Mouse (Mus musculus) left cerebral cortex, adult 2 months (tissue): ENCODE data around the gene Aldh3b1. TPM values are rescaled to one million over a fixed set of nuclear protein-coding genes. Genes with fewer than 3 reads are reported as not detected.

ENCODE experiments used
- DNase-seq, 2 experiments: peaks; one replicate each; pipeline ENCODE4 v3.0.0; 2021 to 2022; ENCODE audit warnings: low spot score in 2 of 2, mixed read lengths in 1 of 2; ENCODE audit errors: extremely low spot score in 1 of 2
- H3K27ac ChIP-seq: fragments of 200-600 bp; 2 replicates; pipeline ENCODE4 v1.8.1; 2022
- H3K4me3 ChIP-seq: fragments of 200-600 bp; 2 replicates; pipeline ENCODE4 v1.8.1; 2022
- CTCF ChIP-seq: fragments of 200-600 bp; IDR thresholded peaks from 2 replicates; pipeline ENCODE4 v1.8.1; 2022; ENCODE audit warnings: antibody characterized with exemption, mild to moderate bottlenecking, moderate library complexity
- intact Hi-C: fragments of 180-260 bp; cut with DNase I; formaldehyde crosslinking; loops from one replicate; pipeline ENCODE4 v1.15.1; 2025
- total RNA-seq, 2 experiments: library from RNA; stranded (reverse); gene quantifications; 2 replicates each; pipeline ENCODE4 v1.2.3; 2021

Aldh3b1 gene
- total RNA-seq, 2 experiments from 2014 or later = 2.3 to 3.3 TPM

DNA sequence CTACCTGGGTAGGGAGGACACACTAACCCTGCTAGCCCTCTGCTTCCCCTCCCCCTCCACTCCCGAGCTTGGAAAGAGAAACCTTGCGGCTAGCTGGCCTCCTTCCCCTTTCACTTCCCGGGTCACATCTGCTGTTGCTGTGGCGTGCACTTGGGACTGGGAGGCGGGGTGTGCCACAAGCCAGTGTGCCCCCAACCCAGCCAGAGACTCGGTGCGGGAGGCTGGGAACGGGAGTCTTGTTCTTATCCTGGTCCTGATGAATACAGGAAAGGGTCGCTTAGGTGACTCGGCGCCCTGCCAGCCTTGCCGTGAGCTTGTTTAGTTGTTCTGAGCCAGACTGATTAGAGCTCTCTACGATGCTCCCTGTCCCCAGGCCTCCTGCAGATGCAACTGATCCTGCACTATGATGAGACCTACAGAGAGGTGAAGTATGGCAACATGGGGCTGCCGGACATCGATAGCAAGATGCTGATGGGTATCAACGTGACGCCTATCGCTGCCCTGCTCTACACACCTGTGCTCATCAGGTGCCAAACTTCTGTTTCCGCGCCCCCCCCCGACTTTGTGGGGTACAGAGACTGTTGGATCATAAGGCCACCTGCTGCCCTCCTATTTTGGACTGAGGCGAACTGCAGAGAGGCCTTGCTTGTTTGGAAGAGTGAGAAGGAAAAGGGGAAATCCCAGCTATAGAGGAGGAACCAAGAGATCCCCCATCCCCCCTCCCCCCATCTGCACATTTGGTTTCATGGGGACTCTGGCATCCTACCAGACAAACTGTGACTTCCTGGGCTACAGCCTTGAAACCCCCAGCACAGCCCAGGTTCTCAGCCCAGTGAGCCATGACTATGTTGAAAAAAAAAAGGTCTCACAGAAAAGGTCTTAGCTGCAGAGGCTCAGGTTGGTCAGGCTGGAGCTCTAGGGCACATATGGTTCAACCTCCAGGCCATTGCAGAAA is 6.6 kb upstream of the Aldh3b1 start:
- peak overlapping the region; percentile 13; the same call in 1 of the 2 replicates for H3K27ac ChIP-seq
- peak overlapping the region; percentile 48 for H3K4me3 ChIP-seq
- no peak for DNase-seq
- no peak for TF ChIP-seq CTCF
- intact Hi-C loops = no loop called here

DNA sequence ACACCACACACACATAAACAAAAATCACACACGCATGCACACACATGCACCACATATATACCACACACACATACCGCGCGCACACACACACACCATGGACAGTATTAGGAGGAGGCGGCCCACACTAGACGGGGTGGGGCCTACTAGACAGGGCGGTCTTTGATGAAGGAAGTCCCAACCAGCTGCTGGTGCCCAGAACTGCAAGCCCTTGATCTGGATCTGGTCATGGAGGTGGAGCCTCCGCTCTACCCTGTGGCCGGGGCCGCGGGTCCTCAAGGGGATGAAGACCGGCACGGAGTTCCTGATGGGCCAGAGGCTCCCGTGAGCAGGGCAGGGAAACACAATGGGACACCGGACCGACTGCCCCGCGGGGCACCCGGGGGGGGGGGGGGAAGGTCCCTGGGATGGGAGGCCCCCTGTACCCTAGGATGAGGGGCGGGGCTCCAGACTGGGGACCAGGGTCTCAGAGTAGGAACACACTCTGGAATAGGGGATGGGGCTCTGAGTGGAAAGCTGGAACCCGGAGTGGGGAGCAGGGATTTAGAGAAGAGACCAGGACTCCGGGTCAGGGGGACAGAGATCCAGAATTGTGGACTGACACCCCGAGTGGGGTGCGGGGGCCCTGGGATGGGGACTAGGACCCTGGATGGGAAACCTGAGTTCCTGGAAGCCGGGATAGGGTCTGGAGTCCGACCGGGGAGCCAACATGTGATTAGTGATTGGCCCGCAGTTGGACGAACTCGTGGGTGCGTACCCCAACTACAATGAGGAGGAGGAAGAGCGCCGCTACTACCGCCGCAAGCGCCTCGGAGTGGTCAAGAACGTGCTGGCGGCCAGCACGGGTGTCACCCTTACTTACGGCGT is 5.7 kb upstream of the Aldh3b1 start, which contains the start of gene Unc93b1:
TSS of gene Unc93b1 (plus strand) at position 155 of the 864 bp plus-strand sequence.
- H3K4me3 ChIP-seq = peak within 1 kb of the TSS; percentile 48
- TF ChIP-seq CTCF = no peak
- H3K27ac ChIP-seq = peak within 1 kb of the TSS; percentile 13; the same call in 1 of the 2 replicates
- intact Hi-C loops = no loop called here
- DNase-seq = no peak

DNA sequence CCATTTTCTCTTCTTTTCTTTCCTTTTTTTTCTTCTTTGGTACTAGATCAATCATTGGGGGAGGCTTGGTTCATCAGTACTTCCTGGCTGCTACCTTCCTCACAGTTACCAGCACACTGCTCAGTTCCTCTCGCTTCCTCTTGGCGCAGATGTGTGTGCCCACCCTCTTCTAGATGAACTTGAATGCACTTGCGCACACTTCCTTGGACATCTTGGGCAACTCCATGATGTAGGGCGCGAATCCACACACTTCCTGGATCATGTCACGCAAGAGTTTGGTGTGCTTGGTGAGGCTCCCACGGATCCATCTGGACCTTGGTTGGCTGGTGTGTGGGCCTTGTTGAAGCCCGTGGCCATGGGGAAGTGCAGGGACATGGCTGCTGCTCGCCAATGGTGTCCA is 2.1 kb upstream of the Aldh3b1 start:
- Histone ChIP-seq H3K4me3 (no peak overlapping the region), H3K27ac (no peak overlapping the region)
- TF ChIP-seq CTCF = no peak
- DNase-seq = no peak
- intact Hi-C loops = no loop called here

DNA sequence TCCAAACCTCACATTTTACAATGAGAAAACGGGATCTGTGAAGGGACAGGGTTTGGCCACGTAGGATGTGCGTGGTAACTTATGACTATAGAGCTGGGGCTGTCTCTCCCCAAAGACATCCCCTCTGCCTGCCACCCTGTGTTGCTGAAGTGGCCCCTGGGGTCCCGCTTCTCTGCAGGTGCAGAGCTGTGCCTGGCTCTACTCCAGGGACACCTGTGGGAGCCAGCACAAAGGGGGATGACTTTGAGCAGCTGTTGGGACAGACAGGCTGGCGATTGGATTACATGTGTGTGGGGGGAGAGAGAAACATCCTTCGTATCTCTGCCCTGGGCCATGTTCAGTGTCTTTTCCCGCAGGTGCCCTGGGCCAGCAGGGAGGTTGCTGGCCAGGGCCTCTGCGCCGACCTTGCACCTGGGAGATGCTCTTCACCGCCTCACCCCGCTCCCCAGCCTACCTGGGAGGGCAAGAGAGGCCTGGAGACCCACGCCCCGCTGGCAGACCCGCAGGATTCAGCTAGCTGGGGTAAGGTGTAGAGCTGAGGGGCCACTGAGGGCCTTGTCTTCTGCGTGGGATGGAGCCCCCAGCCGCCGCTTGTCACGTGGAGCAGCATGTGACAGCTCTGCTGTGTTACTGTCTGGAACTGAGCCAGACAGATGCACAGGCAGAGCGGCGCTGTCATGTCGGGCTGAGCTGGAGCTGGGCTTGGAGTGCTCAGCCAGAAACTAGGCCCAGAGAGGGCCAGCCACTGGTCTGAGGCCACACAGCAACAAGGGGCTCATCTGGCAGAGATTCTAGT is 852 bp upstream of the Aldh3b1 start:
- no peak for TF ChIP-seq CTCF
- Histone ChIP-seq H3K27ac (peak overlapping the region; percentile 66), H3K4me3 (no peak overlapping the region)
- no peak for DNase-seq
- intact Hi-C loops = no loop called here

DNA sequence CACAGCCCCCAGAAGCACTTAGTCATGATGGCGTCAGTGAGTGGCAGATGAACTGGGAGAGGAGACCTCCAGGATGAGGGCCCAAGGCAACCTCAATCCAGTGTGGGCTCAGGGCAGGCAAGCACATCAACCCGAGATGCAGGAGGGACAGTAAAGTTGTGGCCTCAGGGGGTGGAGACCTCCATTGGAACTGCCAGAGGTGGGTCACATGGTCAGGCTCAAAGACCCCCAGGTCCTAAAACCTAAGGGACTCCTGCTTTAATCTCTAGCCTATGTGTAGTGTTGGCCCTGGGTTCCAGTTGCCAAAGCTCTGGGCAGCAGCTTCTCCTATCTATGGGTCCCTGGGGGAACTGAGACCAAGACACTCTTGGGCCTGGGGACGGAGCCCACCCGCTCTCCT is 829 bp downstream of the Aldh3b1 start:
- Histone ChIP-seq H3K4me3 (no peak overlapping the region), H3K27ac (peak overlapping the region; percentile 66; the same call in 1 of the 2 replicates)
- TF ChIP-seq CTCF = no peak
- intact Hi-C loops = no loop called here
- no peak for DNase-seq

DNA sequence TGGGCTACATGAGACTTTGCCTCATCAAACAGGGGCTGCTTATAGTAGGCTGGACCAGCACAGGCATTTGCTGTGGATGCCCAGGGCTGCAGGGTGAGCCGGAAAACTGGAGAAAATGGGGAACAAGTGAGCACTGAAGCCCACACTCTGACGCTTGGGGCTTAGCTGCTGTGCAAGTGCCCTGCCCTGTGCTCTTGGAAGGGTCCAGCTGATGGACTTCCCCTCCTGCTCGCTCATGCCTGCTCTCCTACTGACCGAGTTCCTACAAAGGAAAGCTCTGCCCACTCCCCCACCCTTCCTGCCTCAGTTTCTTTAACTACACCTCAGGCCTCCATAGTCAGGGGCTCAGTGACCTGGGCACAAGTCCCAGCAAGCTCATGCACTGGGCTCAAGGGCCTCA is 1.6 kb downstream of the Aldh3b1 start:
- DNase-seq = no peak
- Histone ChIP-seq H3K27ac (no peak overlapping the region), H3K4me3 (no peak overlapping the region)
- no peak for TF ChIP-seq CTCF
- intact Hi-C loops = no loop called here

DNA sequence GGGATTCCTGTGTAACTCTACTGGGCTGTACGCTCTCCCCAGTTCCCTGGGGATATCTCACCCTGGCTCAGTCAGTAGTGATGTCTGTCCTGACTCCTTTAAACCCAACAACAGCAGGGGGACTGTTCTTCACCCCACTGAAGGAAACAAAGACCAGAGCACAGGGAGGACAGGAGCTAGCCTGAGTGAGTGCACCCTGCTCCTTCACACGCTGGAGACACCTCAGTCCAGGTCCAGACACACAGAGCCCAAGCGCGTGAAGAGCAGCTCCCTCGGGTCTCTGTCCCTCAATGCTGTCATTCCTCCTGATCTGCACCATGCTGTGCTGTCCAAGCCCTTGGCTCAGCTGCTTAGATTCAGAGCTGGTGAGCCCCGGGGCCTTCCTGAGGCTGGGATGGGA is 2.9 kb downstream of the Aldh3b1 start:
- no peak overlapping the region for H3K4me3 ChIP-seq
- no peak for DNase-seq
- intact Hi-C loops = no loop called here
- TF ChIP-seq CTCF = no peak
- no peak overlapping the region for H3K27ac ChIP-seq

DNA sequence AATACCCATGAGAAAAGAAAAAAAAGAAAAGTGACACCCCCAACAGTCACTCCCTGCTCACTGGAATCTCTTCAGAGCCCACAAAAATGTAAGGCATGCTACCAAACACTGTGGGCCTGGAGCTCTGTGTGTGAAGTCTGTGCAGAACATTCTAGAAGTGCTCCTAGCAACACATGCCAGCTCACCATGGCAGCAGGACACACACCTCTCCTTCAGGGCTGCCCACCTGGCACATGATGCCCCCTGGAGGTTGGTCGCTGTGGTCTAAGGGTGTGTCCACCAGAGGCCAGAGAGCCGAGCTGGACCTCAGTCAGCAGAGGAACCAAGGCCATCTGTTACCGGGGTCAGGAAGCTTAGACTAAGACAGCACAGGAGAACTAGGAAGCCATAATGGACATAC is 3.3 kb downstream of the Aldh3b1 start:
- intact Hi-C loops = no loop called here
- H3K27ac ChIP-seq = no peak overlapping the region

DNA sequence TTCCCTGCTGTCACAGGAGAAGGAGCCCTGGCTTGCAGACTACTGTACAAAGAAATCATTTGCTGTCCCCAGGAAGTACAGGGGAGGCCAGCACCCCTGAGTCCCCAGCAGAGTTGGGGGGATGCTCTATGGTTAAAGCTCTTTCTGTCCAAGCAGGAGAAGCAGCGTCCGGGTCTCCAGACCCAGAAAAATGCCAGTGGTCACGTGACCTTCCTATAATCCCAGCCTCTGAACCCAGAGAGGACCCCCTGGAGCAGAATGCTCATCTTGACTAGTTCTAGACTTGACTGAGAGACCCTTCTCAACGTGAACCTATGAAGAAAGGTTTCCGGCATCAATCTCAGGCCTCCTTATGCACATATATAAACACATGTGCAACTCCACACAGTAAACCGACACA is 3.7 kb downstream of the Aldh3b1 start:
- no peak overlapping the region for H3K27ac ChIP-seq
- DNase-seq = no peak
- no peak overlapping the region for H3K4me3 ChIP-seq
- no peak for TF ChIP-seq CTCF
- intact Hi-C loops = no loop called here

More for the DNA sequence above, 3.3 kb downstream of the Aldh3b1 start:
- no peak for DNase-seq
- no peak overlapping the region for H3K4me3 ChIP-seq
- TF ChIP-seq CTCF = no peak; the same call in 1 of the 2 replicates

DNA sequence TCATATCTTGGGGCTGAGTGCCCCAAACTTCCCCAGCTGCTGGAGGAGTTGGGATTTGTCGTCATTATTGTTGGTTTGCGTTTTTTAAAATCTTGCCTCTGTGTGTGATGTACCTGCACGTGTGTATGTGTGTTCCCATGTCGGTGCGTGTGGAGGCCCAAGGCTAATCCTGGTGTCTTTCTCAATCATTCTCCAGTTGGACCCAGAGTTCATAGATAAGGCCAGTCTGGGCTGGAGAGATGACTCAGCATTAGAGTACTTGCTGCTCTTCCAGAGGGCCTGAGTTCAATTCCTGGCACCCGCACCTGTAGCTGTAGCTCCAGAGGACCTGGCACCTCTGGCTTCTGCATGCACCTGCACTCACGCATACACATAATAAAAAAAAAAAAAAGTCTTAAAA is 4.7 kb downstream of the Aldh3b1 start:
- H3K27ac ChIP-seq = no peak overlapping the region
- intact Hi-C loops = no loop called here
- no peak overlapping the region for H3K4me3 ChIP-seq
- no peak for TF ChIP-seq CTCF
- DNase-seq = no peak

DNA sequence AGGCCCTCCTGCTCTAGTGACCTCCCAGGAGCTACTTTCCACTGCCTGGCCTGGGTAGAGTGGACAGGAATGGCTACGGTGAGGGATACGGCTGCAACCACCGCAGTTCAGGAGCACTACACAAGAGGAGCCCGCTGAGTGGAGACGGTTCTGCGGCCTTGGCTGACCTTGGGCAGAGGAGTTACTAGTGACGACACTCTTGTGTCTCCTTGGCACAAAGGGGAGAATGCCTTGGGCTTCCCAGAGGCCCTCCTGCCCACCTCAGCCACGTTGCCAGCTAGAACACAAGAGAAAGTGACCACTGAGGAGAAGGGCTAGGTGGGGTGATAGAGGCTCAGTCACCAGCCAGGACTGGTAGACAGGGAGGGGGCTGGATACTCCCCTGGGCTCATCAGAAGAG is 5.4 kb downstream of the Aldh3b1 start:
- Histone ChIP-seq H3K4me3 (no peak overlapping the region), H3K27ac (no peak overlapping the region)
- no peak for TF ChIP-seq CTCF
- intact Hi-C loops = no loop called here
- no peak for DNase-seq
